Mouse (Mus musculus): ENCODE measurements at regions not wholly inside any gene's neighbourhood (a gene's known extent, or its start where the extent isn't known, plus 50 kb on each side); places are given as distances from the start of the nearest gene placed in this dataset.

GRCm38 (mm10) chr1:181293079-181293865 is 59.2 kb upstream of the Cnih3 start:
- TF ChIP-seq USF1 (IDR thresholded peaks at IDR 0.05; ENCODE audit: low read depth), result no peak
- TF ChIP-seq CTCF (IDR thresholded peaks at IDR 0.05; ENCODE audit: control insufficient read depth, insufficient read depth, insufficient read length), result no peak
- TF ChIP-seq MAX (IDR thresholded peaks at IDR 0.05), result no peak
- no peak for TF ChIP-seq MYOG (IDR thresholded peaks at IDR 0.05; ENCODE audit: control insufficient read depth, extremely low read depth, insufficient read length)
- no peak for TF ChIP-seq FOSL1 (IDR thresholded peaks at IDR 0.05; ENCODE audit: insufficient read depth, low read length, poor library complexity, severe bottlenecking)

All from C2C12 (cell line).